Mouse (Mus musculus) ES-Bruce4 (cell line): ENCODE measurements around the gene Rcor2. TPM values are rescaled to one million over a fixed set of nuclear protein-coding genes. Genes with fewer than 3 reads are reported as not detected.

Experiments
- H3K27ac ChIP-seq: 2 replicates; pipeline ENCODE4 v1.5.1; 2012; ENCODE audit warnings: low read length, inconsistent platforms; ENCODE audit not compliant: insufficient read depth
- H3K27me3 ChIP-seq: 2 replicates; pipeline ENCODE4 v1.6.1; 2012; ENCODE audit warnings: mild to moderate bottlenecking, low read length, inconsistent platforms; ENCODE audit not compliant: control insufficient read depth, poor library complexity, insufficient read depth, severe bottlenecking
- H3K36me3 ChIP-seq: 2 replicates; pipeline ENCODE4 v1.6.1; 2012; ENCODE audit warnings: inconsistent platforms, mild to moderate bottlenecking, low read length, moderate library complexity; ENCODE audit not compliant: control insufficient read depth, poor library complexity, insufficient read depth, severe bottlenecking
- H3K4me1 ChIP-seq: one replicate; pipeline ENCODE4 v1.8.1; 2011; ENCODE audit warnings: low read length; ENCODE audit not compliant: control insufficient read depth, insufficient read depth
- H3K4me3 ChIP-seq: 2 replicates; pipeline ENCODE4 v1.5.1; 2011; ENCODE audit warnings: low read depth, mild to moderate bottlenecking, low read length
- H3K9ac ChIP-seq: 2 replicates; pipeline ENCODE4 v1.6.1; 2012; ENCODE audit warnings: low read depth, mild to moderate bottlenecking, inconsistent platforms; ENCODE audit not compliant: poor library complexity, severe bottlenecking
- H3K9me3 ChIP-seq: replicated peaks from 2 replicates; pipeline ENCODE4 v1.6.1; 2012; ENCODE audit warnings: mild to moderate bottlenecking, low read length, inconsistent platforms; ENCODE audit not compliant: control insufficient read depth, poor library complexity, insufficient read depth, severe bottlenecking
- CTCF ChIP-seq: IDR thresholded peaks from one replicate; pipeline ENCODE4 v1.8.1; 2011; ENCODE audit warnings: low read depth, low read length
- EP300 ChIP-seq: IDR thresholded peaks from 2 replicates; pipeline ENCODE4 v1.6.1; 2011; ENCODE audit warnings: low read depth, low read length; ENCODE audit not compliant: insufficient read depth
- POLR2A ChIP-seq: IDR thresholded peaks from one replicate; pipeline ENCODE4 v1.8.1; 2011; ENCODE audit warnings: low read length; ENCODE audit not compliant: insufficient read depth
- polyA plus RNA-seq: library from polyadenylated mRNA; stranded (reverse); fragments of >200 nt; gene quantifications from 2 replicates; pipeline ENCODE4 v1.2.4, GENCODE M21; 2011; ENCODE audit warnings: low read depth; ENCODE audit not compliant: missing spikeins, insufficient read depth, insufficient read length

Gene Rcor2
- polyA plus RNA-seq, 1 experiment, result 69.4 TPM

GRCm38 (mm10) chr19:7267781-7268721 is 926 bp downstream of the Rcor2 start:
- peak overlapping the region; percentile 89 for H3K4me3 ChIP-seq
- no peaks in the 10 kb centered on the region for H3K27me3 ChIP-seq
- H3K27ac ChIP-seq, result peak overlapping the region; percentile 45
- no peaks in the 10 kb centered on the region for H3K9me3 ChIP-seq
- TF ChIP-seq POLR2A, result no peak
- TF ChIP-seq EP300, result 0 out of 2 replicates have a peak, but pooled peaks have one; percentile 46
- H3K9ac ChIP-seq, result peak overlapping the region; percentile 98
- peaks cover 5% of the 10 kb centered on the region for H3K4me1 ChIP-seq
- peaks cover 23% of the 10 kb centered on the region for H3K36me3 ChIP-seq

- peak overlapping the region; percentile 45; the same call in 1 of the 2 replicates for H3K27ac ChIP-seq
- peak overlapping the region; percentile 98 for H3K9ac ChIP-seq
- no peaks in the 10 kb centered on the region for H3K9me3 ChIP-seq
- peak overlapping the region; percentile 89 for H3K4me3 ChIP-seq
- H3K36me3 ChIP-seq, result peaks cover 25% of the 10 kb centered on the region
- TF ChIP-seq CTCF, result peak; percentile 75
- no peak for TF ChIP-seq EP300
- TF ChIP-seq POLR2A, result no peak
- peaks cover 2% of the 10 kb centered on the region for H3K4me1 ChIP-seq
- H3K27me3 ChIP-seq, result no peaks in the 10 kb centered on the region
Measured at GRCm38 (mm10) chr19:7268722-7269090, 1.6 kb downstream of the Rcor2 start.

- TF ChIP-seq CTCF (no peak), EP300 (no peak), POLR2A (no peak)
- peaks cover 2% of the 10 kb centered on the region for H3K4me1 ChIP-seq
Measured at GRCm38 (mm10) chr19:7269290-7270044, 2.3 kb downstream of the Rcor2 start.

GRCm38 (mm10) chr19:7273486-7273885 is 6.4 kb downstream of the Rcor2 start:
- Histone ChIP-seq H3K27me3 (no peaks in the 10 kb centered on the region), H3K36me3 (peaks cover 32% of the 10 kb centered on the region), H3K4me1 (peaks cover 2% of the 10 kb centered on the region)

More at GRCm38 (mm10) chr19:7269290-7270044, 2.3 kb downstream of the Rcor2 start:
- peaks cover 32% of the 10 kb centered on the region for H3K36me3 ChIP-seq
- no peaks in the 10 kb centered on the region for H3K9me3 ChIP-seq
- no peak overlapping the region for H3K27ac ChIP-seq
- no peaks in the 10 kb centered on the region for H3K27me3 ChIP-seq
- peak overlapping the region; percentile 89 for H3K4me3 ChIP-seq
- H3K9ac ChIP-seq, result peak overlapping the region; percentile 98

GRCm38 (mm10) chr19:7274326-7274990 is 7.3 kb downstream of the Rcor2 start:
- peaks cover 32% of the 10 kb centered on the region for H3K36me3 ChIP-seq
- H3K4me1 ChIP-seq, result peaks cover 2% of the 10 kb centered on the region
- no peaks in the 10 kb centered on the region for H3K9me3 ChIP-seq
- H3K4me3 ChIP-seq, result peak overlapping the region; percentile 13; the same call in 1 of the 2 replicates
- H3K9ac ChIP-seq, result 0 out of 2 replicates have a peak overlapping the region, but pooled peaks have one; percentile 15
- TF ChIP-seq POLR2A, result no peak
- TF ChIP-seq EP300, result peak; percentile 42; the same call in 1 of the 2 replicates
- H3K27me3 ChIP-seq, result no peaks in the 10 kb centered on the region
- H3K27ac ChIP-seq, result peak overlapping the region; percentile 36; the same call in 1 of the 2 replicates

More at GRCm38 (mm10) chr19:7273486-7273885, 6.4 kb downstream of the Rcor2 start:
- Histone ChIP-seq H3K27ac (no peak overlapping the region), H3K9ac (no peak overlapping the region), H3K9me3 (no peaks in the 10 kb centered on the region), H3K4me3 (no peak overlapping the region)
- no peak for TF ChIP-seq EP300
- TF ChIP-seq POLR2A, result no peak
- TF ChIP-seq CTCF, result peak; percentile 13
